Mouse (Mus musculus): ENCODE measurements around the gene Btg4. TPM values are rescaled to one million over a fixed set of nuclear protein-coding genes. Genes with fewer than 3 reads are reported as not detected.

The Btg4 gene
- polyA plus RNA-seq, 1 experiment from 2014 or later = not detected

DNA sequence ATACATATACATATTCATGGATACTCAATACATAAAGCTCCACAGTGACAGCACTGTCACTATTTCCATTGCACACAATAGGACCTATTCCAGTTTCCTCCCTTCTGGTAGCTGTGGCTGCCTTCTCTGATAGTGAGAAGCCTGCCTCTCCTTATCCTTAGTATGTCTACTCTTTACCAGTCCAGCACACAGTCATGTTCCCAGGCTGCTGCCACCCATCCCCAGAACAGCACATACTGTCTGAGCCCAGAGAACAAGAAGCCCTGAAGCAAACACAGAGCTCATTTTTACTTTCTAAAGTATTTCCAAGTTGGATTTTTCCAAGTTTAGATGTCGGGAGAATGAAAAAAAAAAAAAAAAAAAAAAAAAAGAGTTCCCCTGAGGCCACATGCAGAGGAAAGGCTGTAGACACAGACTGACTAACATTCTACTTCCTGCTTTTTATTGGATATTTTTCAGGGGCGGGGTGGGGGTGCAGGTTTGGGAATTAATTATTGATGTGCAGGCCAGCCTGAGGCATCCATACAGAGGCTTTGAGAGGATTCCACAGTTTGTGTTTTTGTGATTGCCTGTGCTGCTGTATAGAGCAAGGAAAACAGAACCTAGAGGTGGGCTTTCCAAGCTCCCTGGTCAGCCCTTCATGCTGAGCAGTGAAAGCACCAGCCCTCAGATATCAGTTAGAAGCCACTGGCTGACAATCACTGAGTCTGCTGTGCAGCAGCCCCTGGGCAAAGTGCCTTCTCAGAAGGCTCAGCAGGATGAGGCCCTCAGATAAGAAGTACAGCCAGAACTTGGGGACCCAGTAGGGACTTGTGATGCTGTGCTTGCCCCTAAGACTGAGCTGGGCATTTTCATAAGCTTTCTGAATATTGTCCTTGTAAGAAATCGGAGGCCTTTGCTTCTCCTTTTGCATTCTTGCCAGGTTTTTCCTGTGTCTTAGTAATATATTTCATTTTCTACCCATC lies 4.1 kb upstream of the Btg4 start:
- Histone ChIP-seq H3K9ac (no peak overlapping the region), H3K9me3 (ENCODE audit: low read depth, low read length) (no peaks in the 10 kb centered on the region), H3K4me3 (ENCODE audit: low read depth, low read length) (no peak overlapping the region), H3K36me3 (ENCODE audit: insufficient read depth) (no peaks in the 10 kb centered on the region), H3K4me1 (ENCODE audit: insufficient read depth) (no peaks in the 10 kb centered on the region), H3K27ac (ENCODE audit: low read depth) (no peak overlapping the region), H3K4me2 (no peak overlapping the region), H3K27me3 (ENCODE audit: insufficient read depth, low read length) (no peaks in the 10 kb centered on the region)
- WGBS = 67% methylated on average over 3 of the region's 3 CpGs
- no peak for ATAC-seq (ENCODE audit: insufficient read depth)
- no peak for TF ChIP-seq CTCF (IDR thresholded peaks at IDR 0.05; ENCODE audit: low read depth)
- no peak for DNase-seq

DNA sequence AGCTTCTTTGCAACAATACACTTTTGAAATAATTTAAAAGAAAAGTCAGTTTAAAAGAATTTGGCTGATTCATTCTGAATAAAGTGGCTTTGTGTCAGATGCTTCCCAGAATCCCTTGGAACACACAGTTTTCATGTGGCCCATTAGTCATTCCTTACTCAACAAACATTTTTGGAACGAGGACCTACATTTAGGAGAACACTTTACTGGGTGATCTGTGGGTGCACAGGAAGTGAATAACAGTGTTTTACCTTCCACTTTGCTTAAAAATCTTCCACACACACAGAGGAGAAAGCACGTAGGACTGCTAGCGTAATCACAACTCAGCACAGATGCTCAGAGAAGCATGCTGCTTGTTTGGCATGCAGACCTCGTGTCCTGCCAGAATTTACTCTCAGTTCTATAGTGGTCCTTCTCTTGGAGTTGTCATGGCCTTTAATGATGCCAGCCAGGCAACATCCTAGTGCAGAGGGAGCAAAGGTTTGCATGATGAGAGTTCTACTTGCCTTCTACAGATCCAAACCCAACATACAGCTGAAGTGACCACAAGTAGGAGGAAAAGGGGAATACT lies 1.7 kb upstream of the Btg4 start:
- WGBS = 61% methylated on average over 4 of the region's 4 CpGs
- Histone ChIP-seq H3K4me2 (no peak overlapping the region), H3K27me3 (ENCODE audit: insufficient read depth, low read length) (no peaks in the 10 kb centered on the region), H3K4me3 (ENCODE audit: low read depth, low read length) (no peak overlapping the region), H3K36me3 (ENCODE audit: insufficient read depth) (no peaks in the 10 kb centered on the region), H3K4me1 (ENCODE audit: insufficient read depth) (no peaks in the 10 kb centered on the region), H3K9ac (no peak overlapping the region), H3K9me3 (ENCODE audit: low read depth, low read length) (no peaks in the 10 kb centered on the region), H3K27ac (ENCODE audit: low read depth) (no peak overlapping the region)
- ATAC-seq (ENCODE audit: insufficient read depth) (no peak), DNase-seq (no peak)
- no peak for TF ChIP-seq CTCF (IDR thresholded peaks at IDR 0.05; ENCODE audit: low read depth)

DNA sequence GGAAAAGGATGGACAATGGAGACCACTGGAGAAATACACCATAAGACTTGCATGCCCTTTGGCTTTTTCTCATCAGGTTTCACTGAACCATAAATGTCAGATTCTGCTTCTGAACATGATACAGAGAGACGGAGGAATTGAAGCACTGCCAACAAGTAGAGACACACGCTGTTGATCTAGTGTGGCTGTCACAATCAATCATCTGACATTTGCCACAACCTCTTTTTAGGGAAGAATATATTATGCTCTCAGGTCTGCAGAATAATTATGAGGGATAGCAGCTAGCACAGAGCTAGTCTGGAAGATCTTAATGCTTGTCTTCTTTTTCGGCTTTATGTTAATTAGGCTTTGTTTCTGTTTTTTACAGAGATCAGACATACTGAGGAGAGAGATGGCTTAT lies 7.5 kb downstream of the Btg4 start:
- Histone ChIP-seq H3K4me2 (no peak overlapping the region), H3K9me3 (ENCODE audit: low read depth, low read length) (no peaks in the 10 kb centered on the region), H3K4me1 (ENCODE audit: insufficient read depth) (no peaks in the 10 kb centered on the region), H3K9ac (no peak overlapping the region), H3K27ac (ENCODE audit: low read depth) (no peak overlapping the region), H3K4me3 (ENCODE audit: low read depth, low read length) (no peak overlapping the region), H3K36me3 (ENCODE audit: insufficient read depth) (no peaks in the 10 kb centered on the region), H3K27me3 (ENCODE audit: insufficient read depth, low read length) (no peaks in the 10 kb centered on the region)
- DNase-seq = no peak
- ATAC-seq (ENCODE audit: insufficient read depth) = no peak
- WGBS = 41% methylated on average over 3 of the region's 3 CpGs
- no peak for TF ChIP-seq CTCF (IDR thresholded peaks at IDR 0.05; ENCODE audit: low read depth)

DNA sequence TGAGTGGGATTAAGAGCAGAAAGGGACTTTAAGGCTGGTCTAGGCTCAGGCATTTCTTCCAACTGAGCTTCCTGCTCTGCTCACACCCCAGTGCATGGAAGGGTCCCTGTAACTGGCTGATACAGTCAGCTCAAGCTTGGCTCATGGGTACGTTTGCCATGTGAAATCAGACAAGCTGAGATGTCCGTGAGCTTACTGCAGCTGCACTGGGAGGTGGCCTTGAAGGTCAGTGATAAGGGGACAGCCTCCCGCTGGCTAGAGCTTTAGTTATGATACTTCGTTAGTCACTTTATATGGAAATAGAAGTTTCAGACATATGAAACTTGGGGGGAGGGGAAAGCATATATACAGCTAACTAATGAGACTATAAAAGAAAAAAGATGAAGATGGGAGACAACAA lies 10.1 kb downstream of the Btg4 start:
- H3K4me2 ChIP-seq = no peak overlapping the region
- no peak overlapping the region for H3K4me3 ChIP-seq (ENCODE audit: low read depth, low read length)
- H3K9me3 ChIP-seq (ENCODE audit: low read depth, low read length) = no peaks in the 10 kb centered on the region
- no peak for ATAC-seq (ENCODE audit: insufficient read depth)
- no peaks in the 10 kb centered on the region for H3K36me3 ChIP-seq (ENCODE audit: insufficient read depth)
- no peak for DNase-seq
- no peak overlapping the region for H3K9ac ChIP-seq
- TF ChIP-seq CTCF (IDR thresholded peaks at IDR 0.05; ENCODE audit: low read depth) = no peak
- WGBS = 64% methylated on average over 4 of the region's 4 CpGs
- H3K27ac ChIP-seq (ENCODE audit: low read depth) = no peak overlapping the region
- H3K4me1 ChIP-seq (ENCODE audit: insufficient read depth) = peaks cover 4% of the 10 kb centered on the region; the same call in 1 of the 2 replicates
- no peaks in the 10 kb centered on the region for H3K27me3 ChIP-seq (ENCODE audit: insufficient read depth, low read length)

DNA sequence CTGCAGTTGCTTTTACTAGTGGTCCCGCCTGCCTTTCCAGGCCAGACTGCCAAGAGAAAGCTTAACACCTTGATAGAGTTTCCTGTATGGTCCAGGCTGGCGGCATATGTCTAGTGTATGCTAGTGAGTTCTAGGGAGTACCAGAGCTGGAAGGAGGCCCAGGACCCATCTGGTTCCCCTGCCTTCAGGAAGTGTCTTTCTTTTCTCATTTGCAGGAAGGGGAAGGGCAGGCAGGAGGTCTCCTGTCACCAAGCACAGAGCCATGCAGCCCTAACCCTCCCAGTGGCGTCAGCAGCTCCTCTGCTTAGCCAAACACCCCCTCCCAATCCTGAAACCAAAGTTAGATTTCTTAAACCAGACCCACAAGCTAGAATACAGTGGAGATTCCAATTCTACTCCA lies 15.1 kb downstream of the Btg4 start:
- Histone ChIP-seq H3K27me3 (ENCODE audit: insufficient read depth, low read length) (no peaks in the 10 kb centered on the region), H3K27ac (ENCODE audit: low read depth) (no peak overlapping the region), H3K36me3 (ENCODE audit: insufficient read depth) (no peaks in the 10 kb centered on the region), H3K4me2 (peak overlapping the region; percentile 93), H3K9me3 (ENCODE audit: low read depth, low read length) (no peaks in the 10 kb centered on the region), H3K9ac (no peak overlapping the region), H3K4me1 (ENCODE audit: insufficient read depth) (peaks cover 8% of the 10 kb centered on the region; the same call in 1 of the 2 replicates), H3K4me3 (ENCODE audit: low read depth, low read length) (peak overlapping the region; percentile 51)
- no peak for TF ChIP-seq CTCF (IDR thresholded peaks at IDR 0.05; ENCODE audit: low read depth)
- DNase-seq = peak; percentile 58
- WGBS = 9% methylated on average over 3 of the region's 3 CpGs
- ATAC-seq (ENCODE audit: insufficient read depth) = peak; percentile 19; the same call in 1 of the 2 replicates

DNA sequence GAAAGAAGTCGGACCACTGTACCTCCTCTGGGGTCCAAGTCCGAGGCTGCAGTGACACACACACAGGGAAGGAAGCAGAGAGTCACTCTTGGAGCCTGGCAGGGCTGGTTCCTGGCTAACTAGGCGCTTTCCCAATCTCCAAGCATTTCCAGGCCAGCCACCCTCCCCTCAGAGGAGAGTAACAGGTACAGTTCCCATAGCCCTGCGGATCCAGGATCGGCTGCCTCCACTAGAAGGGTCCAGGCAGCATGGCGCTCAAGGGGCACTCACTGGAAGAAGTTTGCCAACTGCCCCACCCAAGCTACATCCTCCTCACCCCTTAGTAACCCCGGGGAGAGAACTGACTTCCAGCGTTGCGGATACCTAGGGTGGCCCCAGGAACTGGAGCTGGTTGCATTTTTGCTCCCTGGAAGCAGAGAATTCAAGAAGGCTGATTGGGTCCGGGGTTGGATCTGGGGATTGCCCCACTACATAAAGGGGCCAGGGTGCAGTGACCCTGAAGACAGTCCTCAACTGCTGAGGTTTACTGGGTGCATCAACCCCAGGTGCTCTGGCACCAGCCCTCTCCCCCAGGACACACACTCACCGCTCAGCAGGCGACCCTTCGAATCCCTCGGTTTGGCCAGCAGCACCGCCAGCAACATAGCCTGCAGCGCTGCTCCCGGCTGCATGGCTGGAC lies 15.7 kb downstream of the Btg4 start:
- no peak overlapping the region; the same call in 1 of the 2 replicates for H3K27ac ChIP-seq (ENCODE audit: low read depth)

DNA sequence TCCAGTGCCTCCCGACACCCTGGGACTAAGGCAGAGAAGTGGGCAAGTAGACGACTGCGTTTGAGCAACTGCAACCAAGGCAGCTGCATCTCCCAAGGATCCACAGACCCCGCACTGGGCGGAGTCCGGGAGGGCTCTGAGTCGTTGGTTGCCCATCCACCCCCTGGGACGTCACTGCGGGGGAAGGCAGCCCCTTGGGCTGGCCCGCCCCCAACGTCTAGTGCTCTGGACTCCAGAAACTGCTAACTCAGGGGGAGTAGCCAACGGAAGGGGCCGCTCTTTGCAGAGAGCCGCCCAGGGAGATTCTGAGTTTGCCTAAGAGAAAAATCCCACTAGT lies 16.2 kb downstream of the Btg4 start, which contains the start of gene Layn:
Layn (minus strand) TSS at position 116 of the 337 bp plus-strand sequence.
- WGBS = 0% methylated on average over 14 of the region's 14 CpGs
- Histone ChIP-seq H3K9ac (peak within 1 kb of the TSS; percentile 59), H3K27me3 (ENCODE audit: insufficient read depth, low read length) (no peaks in the 10 kb centered on the region), H3K4me2 (peak within 1 kb of the TSS; percentile 93), H3K9me3 (ENCODE audit: low read depth, low read length) (no peaks in the 10 kb centered on the region), H3K4me3 (ENCODE audit: low read depth, low read length) (peak within 1 kb of the TSS; percentile 51), H3K27ac (ENCODE audit: low read depth) (no peak within 1 kb of the TSS; the same call in 1 of the 2 replicates), H3K36me3 (ENCODE audit: insufficient read depth) (no peaks in the 10 kb centered on the region), H3K4me1 (ENCODE audit: insufficient read depth) (peaks cover 8% of the 10 kb centered on the region; the same call in 1 of the 2 replicates)
- no peak; the same call in 1 of the 2 replicates for TF ChIP-seq CTCF (IDR thresholded peaks at IDR 0.05; ENCODE audit: low read depth)
- DNase-seq (peak; percentile 98), ATAC-seq (ENCODE audit: insufficient read depth) (peak; percentile 99)

More for the DNA sequence above, 15.7 kb downstream of the Btg4 start:
- peak; percentile 32 for DNase-seq
- peaks cover 8% of the 10 kb centered on the region; the same call in 1 of the 2 replicates for H3K4me1 ChIP-seq (ENCODE audit: insufficient read depth)
- no peaks in the 10 kb centered on the region for H3K27me3 ChIP-seq (ENCODE audit: insufficient read depth, low read length)
- H3K9me3 ChIP-seq (ENCODE audit: low read depth, low read length) = no peaks in the 10 kb centered on the region
- under 1% methylated on average over 17 of the region's 17 CpGs for WGBS
- no peaks in the 10 kb centered on the region for H3K36me3 ChIP-seq (ENCODE audit: insufficient read depth)
- H3K4me3 ChIP-seq (ENCODE audit: low read depth, low read length) = peak overlapping the region; percentile 51
- H3K4me2 ChIP-seq = peak overlapping the region; percentile 93
- peak overlapping the region; percentile 59 for H3K9ac ChIP-seq
- no peak for TF ChIP-seq CTCF (IDR thresholded peaks at IDR 0.05; ENCODE audit: low read depth)
- ATAC-seq (ENCODE audit: insufficient read depth) = peak; percentile 18
